Mouse (Mus musculus): ENCODE measurements around the gene Gm43951. TPM values are rescaled to one million over a fixed set of nuclear protein-coding genes. Genes with fewer than 3 reads are reported as not detected.

The Gm43951 gene
- total RNA-seq (2015) (0.10 TPM in 1 of 2 replicates, not detected in the other), total RNA-seq (2017) (0.37 and 1.3 TPM in 2 replicates)

- peak; percentile 45 for ATAC-seq (replicated peaks; ENCODE audit: poor library complexity)
Measured at GRCm38 (mm10) chr11:72206341-72207203, at the start of gene Gm43951. Gene Gm43951, minus strand, starts transcription at chr11:72206840.

GRCm38 (mm10) chr11:72256441-72256840 is 49.8 kb upstream of the Gm43951 start:
- no peak for ATAC-seq (replicated peaks; ENCODE audit: poor library complexity)

DNA sequence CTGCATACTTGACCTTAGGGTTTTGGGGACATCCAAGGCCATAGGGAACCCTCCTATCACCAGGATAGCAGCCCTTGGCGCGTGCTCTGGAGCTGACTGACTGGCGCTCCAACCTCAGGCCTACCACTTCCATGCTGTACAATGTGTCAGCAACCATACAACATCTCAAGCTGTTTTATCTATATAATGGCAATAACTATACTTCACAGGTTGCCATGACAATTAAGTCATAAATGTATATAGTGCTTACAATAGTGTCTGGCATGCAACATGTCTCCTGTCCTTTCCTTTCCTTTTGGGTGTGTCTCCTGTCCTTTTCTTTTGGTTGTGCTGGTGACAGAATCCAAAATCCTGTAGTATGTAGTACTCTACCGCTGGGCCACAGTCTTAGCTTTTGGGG is 49.0 kb upstream of the Gm43951 start:
- ATAC-seq (replicated peaks; ENCODE audit: poor library complexity): no peak

- ATAC-seq (replicated peaks; ENCODE audit: poor library complexity): no peak
Measured at GRCm38 (mm10) chr11:72245196-72245753, 38.6 kb upstream of the Gm43951 start.

- ATAC-seq (replicated peaks; ENCODE audit: poor library complexity): no peak
Measured at GRCm38 (mm10) chr11:72240062-72240860, 33.6 kb upstream of the Gm43951 start.

GRCm38 (mm10) chr11:72234013-72234412 is 27.4 kb upstream of the Gm43951 start:
- peak; percentile 50 for ATAC-seq (replicated peaks; ENCODE audit: poor library complexity)

DNA sequence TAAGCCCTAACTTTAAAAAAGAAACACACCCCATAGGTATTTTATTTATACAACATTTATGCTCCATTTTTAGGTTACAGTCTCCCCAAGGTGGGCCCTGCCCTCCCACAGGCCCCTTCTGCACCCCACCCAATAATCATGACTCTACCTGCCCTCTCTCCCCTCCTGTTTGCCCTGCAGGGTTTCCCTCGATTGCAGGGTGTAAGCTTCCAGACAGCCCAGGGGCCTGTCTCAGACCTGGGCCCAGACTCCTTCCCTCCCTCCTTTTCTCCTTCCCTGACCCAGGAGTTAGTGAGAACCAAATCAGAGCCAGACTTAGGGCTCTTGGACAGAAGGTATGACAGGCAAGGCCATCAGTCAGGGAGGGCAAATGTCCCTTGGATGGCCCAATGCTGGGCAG is 26.4 kb upstream of the Gm43951 start:
- ATAC-seq (replicated peaks; ENCODE audit: poor library complexity): no peak

DNA sequence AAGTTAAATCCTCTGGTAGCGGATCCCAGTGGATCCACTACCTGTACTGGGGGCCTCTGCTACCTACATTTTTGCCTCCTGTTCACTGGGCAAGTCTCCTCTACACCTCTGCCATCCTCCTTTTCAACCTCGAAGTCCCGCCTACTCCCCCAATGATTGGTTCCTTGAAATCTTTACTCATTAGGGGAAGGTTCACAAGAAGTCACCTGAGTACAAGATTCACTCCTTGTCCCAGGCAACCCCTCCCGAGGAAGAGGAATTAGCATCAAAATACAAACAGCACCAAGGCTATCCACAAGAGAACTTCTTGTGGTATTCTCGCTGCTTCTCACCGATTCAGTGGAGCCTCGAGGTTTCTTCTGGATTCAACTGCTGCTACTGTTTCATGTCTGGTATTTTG is 25.4 kb upstream of the Gm43951 start:
- no peak for ATAC-seq (replicated peaks; ENCODE audit: poor library complexity)

DNA sequence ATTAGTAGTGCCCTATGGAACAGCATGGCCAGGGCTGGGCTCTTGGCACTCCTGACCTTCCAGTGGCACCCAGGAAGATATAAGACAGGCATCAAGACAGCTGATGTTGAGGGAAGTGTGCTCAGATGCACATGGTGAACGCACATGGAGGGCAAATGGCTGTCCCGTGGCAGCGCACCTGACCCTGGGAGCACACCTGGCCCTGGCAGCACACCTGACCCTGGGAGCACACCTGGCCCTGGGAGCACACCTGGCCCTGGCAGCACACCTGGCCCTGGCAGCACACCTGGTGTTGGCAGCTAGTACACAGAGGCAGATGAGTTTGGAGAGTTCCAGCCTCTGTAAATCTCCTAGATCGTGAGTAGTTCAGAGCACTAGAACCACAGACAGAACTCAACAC is 21.9 kb upstream of the Gm43951 start:
- no peak for ATAC-seq (replicated peaks; ENCODE audit: poor library complexity)

GRCm38 (mm10) chr11:72226901-72227300 is 20.3 kb upstream of the Gm43951 start:
- ATAC-seq (replicated peaks; ENCODE audit: poor library complexity): no peak

- no peak for ATAC-seq (replicated peaks; ENCODE audit: poor library complexity)
Measured at GRCm38 (mm10) chr11:72226020-72226791, 19.6 kb upstream of the Gm43951 start.

- peak; percentile 95 for ATAC-seq (replicated peaks; ENCODE audit: poor library complexity)
Measured at GRCm38 (mm10) chr11:72224865-72225264, 18.2 kb upstream of the Gm43951 start.

- no peak for ATAC-seq (replicated peaks; ENCODE audit: poor library complexity)
Measured at GRCm38 (mm10) chr11:72223414-72223813, 16.8 kb upstream of the Gm43951 start.

- peak; percentile 87 for ATAC-seq (replicated peaks; ENCODE audit: poor library complexity)
Measured at GRCm38 (mm10) chr11:72221278-72221677, 14.6 kb upstream of the Gm43951 start.

GRCm38 (mm10) chr11:72217116-72217515 is 10.5 kb upstream of the Gm43951 start:
- ATAC-seq (replicated peaks; ENCODE audit: poor library complexity): no peak

DNA sequence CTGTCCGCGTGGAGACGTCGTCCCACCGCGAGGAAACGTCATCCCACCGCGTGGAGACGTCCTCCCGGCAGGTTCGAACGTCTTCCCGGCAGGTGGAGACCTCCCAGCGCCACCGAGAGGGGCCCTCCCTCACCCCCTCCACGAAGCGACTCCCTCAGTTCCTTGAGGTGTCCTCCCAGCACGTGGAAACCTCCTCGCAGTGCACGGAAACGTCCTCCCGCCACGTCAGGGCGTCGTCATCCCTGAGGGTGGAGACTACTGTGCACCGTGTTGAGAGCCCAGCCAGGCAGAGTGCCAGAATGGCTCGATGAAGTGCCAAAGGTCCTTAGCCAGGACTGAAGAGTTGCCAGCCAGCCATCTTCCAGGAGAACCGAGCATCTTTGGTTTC is 8.8 kb upstream of the Gm43951 start, which contains the start of gene Med31:
Gene Med31, minus strand, starts transcription at position 183 of the 388 bp plus-strand sequence.
- ATAC-seq (replicated peaks; ENCODE audit: poor library complexity): peak; percentile 68

DNA sequence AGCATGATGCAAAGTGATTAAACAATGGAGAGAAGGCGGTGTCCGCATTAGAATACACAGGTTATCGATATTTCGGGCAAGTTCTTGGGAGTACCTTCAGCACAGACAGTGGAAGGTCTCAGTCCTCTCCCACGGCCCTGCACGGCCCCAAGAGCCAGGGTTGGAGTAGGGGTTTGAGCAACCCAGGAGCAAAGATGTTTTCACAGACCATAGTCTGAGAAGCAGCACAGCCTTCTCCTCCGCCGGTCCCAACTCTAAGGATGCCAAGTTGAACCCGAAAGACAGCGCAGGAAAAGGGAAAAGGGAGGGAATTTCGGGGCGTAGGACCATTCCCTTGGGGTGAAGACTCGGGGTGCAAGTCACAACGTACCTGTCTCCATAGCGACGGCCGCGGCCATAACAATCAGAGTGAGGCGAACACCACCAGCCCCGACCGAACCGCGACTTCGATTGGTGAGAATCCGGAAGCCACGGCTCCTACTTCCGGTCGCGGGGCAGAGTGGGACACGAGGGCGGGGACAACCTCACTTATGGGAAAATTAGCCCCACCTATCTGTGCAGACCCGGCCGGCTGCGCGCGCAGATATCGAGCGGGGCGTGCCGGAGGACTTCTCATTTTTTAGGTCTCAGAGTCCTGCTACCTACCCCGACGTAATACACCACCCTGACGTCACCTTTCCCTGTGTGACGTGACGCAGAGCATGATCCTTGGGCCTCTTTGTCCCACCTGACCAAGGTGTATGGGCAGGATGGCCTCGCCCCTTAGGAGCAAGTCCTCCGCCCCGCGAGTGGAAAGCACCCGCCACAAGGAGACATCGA is 8.2 kb upstream of the Gm43951 start:
- ATAC-seq (replicated peaks; ENCODE audit: poor library complexity): peak; percentile 92

GRCm38 (mm10) chr11:72207834-72208377 is 1.3 kb upstream of the Gm43951 start:
- no peak for ATAC-seq (replicated peaks; ENCODE audit: poor library complexity)

GRCm38 (mm10) chr11:72207204-72207833 is 679 bp upstream of the Gm43951 start, which contains the start of the genes 4933427D14Rik and Txndc17:
Gene 4933427D14Rik, minus strand, starts transcription at chr11:72207459.
Gene Txndc17, plus strand, starts transcription at chr11:72207547.
- peak; percentile 91 for ATAC-seq (replicated peaks; ENCODE audit: poor library complexity)

Data from megakaryocyte progenitor cell, adult 5-6 weeks (primary cell).